Mouse (Mus musculus): ENCODE measurements at regions not wholly inside any gene's neighbourhood (a gene's known extent, or its start where the extent isn't known, plus 50 kb on each side); places are given as distances from the start of the nearest gene placed in this dataset.

DNA sequence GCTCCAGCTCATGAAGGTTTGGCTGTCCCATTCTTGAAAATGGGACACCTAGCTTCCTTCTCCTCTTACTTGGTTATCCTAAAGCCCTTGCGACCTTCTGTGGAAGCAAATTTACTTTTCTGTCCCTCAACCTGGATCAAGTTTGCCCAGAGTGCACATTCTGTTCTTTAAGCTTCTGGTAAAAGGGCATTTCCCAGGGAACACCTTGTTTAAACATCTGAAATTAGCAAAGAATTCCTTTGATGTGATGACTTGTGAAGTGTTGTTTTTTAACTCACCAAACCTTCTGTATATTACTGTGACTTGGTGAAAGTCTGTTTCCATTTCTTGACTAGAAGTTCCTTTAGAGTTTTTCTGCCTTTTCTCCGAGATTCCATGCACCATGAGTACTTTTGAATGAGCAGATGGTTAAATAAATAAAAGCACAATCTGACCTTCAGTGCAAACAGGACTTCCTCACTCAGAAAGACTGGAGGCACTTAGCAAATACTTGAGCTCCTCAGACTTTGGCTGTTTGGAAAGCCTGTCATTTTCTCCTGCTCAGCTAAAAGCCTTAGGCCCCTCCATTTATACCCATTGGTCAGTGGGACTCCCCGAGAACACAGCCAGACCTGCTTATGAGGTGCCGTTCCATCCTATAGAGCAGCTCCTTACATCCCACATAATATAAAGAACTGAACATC is 69.3 kb upstream of the Rprm start:
- H3K9me3 ChIP-seq (replicated peaks), result no peaks in the 10 kb centered on the region
- no peak for ATAC-seq (replicated peaks; ENCODE audit: low FRiP score)
- 83% methylated on average over 4 of the region's 4 CpGs for WGBS
- H3K4me3 ChIP-seq (replicated peaks), result no peak overlapping the region
- H3K4me2 ChIP-seq, result no peak overlapping the region
- no peaks in the 10 kb centered on the region for H3K36me3 ChIP-seq
- H3K4me1 ChIP-seq, result no peaks in the 10 kb centered on the region
- H3K27me3 ChIP-seq, result no peaks in the 10 kb centered on the region
- no peak overlapping the region for H3K9ac ChIP-seq
- H3K27ac ChIP-seq, result no peak overlapping the region

DNA sequence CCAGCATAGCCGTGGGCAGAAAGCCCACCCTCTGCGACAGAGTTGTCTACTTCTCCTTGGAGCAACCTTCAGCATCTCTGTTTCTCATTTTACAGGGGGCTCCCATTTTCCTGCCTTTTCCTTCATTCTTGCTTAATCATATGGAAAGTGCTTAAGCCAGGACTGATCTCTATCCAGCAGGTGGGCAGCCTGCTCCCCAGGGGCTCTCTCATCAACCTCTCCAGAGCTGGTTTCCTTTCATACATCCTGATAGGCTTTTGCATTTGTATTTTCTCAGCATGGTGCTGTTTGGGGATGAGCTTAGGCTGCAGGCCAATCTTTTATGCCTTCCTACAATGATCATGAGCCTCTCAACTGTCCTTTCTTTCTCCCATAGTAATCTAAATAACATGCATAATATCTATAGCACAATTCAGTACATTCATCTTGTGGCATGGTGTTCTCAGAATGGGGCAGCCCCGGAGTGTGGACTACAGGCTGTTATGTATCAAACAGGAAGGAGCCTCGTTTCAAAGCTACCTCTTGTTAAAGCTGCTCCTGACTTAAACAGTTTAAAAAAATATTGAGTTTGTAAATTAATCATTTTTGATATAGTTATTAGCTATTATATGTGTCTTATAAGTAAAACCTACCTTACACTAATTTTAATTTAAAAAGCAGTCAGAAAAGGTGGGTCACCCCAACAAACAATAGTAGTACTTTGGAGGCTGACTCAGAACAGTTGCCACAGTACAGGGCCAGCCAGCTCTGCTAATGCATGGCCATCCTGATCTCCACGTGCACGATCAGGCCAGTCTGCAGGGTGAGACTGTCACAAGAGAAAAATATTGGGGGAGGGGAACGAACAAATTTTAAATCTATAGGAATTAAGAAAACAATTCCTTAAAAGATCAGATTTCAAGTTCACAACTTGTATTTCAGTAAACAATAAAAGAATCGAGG is 73.6 kb upstream of the Rprm start:
- no peaks in the 10 kb centered on the region for H3K36me3 ChIP-seq
- no peak overlapping the region for H3K9ac ChIP-seq
- no peak overlapping the region for H3K27ac ChIP-seq
- H3K4me3 ChIP-seq (replicated peaks), result no peak overlapping the region
- no peaks in the 10 kb centered on the region for H3K27me3 ChIP-seq
- ATAC-seq (replicated peaks; ENCODE audit: low FRiP score), result no peak
- no peaks in the 10 kb centered on the region for H3K4me1 ChIP-seq
- H3K9me3 ChIP-seq (replicated peaks), result no peaks in the 10 kb centered on the region
- H3K4me2 ChIP-seq, result no peak overlapping the region
- WGBS, result 52% methylated on average over 8 of the region's 8 CpGs

DNA sequence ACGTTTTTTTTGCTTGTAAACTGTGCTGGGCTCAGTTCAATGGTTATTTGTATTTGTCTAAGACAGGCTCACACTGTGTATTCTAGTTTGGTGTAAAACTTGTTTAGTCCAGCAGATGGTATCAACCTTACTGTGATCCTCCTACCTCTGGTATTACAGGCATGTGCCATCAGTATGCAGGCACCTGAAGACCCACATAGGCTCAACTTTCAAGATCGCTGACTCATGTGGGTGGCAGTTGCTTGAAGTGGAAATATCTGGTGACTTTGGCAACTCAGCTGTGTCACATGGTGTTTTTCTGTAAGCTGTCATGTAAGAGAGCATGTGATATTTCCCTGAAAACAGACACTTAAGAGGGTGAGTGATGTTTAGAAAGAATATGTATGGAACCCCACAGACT is 92.2 kb upstream of the Rprm start:
- no peaks in the 10 kb centered on the region for H3K36me3 ChIP-seq
- H3K4me2 ChIP-seq, result no peak overlapping the region
- 0 out of 2 replicates have a peak, but pooled peaks have one; percentile 64 for ATAC-seq (replicated peaks; ENCODE audit: low FRiP score)
- no peak overlapping the region for H3K4me3 ChIP-seq (replicated peaks)
- 72% methylated on average over 2 of the region's 2 CpGs for WGBS
- no peaks in the 10 kb centered on the region for H3K9me3 ChIP-seq (replicated peaks)
- no peaks in the 10 kb centered on the region for H3K27me3 ChIP-seq
- no peak overlapping the region for H3K27ac ChIP-seq
- H3K9ac ChIP-seq, result no peak overlapping the region
- no peaks in the 10 kb centered on the region for H3K4me1 ChIP-seq

DNA sequence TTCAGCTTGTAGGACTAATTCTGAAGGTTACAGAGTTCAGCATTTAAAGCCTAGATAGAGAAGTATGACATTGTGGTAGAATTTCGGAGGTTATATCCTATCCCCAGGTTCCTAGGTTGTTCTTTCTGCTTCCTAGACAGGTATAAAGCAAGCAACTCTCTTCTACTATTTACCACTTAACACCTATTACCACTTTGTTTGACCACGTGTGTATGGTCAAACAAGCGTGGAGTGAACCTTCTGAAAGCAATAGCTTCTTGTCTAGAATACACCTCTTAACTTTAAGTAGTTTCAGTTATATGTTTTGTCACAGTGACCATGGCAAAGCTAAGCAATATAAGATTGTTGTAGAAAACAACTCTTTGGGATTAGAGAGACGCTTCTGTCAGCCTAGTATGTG is 105.5 kb upstream of the Rprm start:
- H3K4me1 ChIP-seq, result no peaks in the 10 kb centered on the region
- H3K4me2 ChIP-seq, result no peak overlapping the region
- no peaks in the 10 kb centered on the region for H3K36me3 ChIP-seq
- H3K27ac ChIP-seq, result no peak overlapping the region
- 89% methylated on average over 4 of the region's 4 CpGs for WGBS
- H3K9me3 ChIP-seq (replicated peaks), result no peaks in the 10 kb centered on the region
- H3K9ac ChIP-seq, result no peak overlapping the region
- ATAC-seq (replicated peaks; ENCODE audit: low FRiP score), result no peak
- no peak overlapping the region for H3K4me3 ChIP-seq (replicated peaks)
- H3K27me3 ChIP-seq, result no peaks in the 10 kb centered on the region

DNA sequence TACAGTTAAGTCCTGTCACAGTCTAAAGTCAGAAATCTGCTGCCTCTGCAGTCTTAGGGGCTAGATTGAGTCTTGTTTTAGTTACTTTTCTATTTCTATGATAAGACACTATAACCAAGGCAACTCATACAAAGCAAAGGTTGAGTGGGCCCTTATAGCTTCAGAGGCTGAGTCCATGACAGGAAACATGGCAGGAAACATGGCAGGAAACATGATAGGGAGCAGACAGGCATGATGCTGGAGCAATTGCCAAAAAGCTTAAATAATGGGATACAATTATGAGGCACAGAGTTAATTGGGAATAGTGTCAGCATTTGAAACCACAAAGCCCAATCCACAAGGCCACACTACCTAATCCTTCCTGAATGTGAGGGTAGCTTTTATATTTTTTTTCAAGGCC is 113.0 kb upstream of the Rprm start:
- H3K4me2 ChIP-seq, result no peak overlapping the region
- H3K9ac ChIP-seq, result no peak overlapping the region
- H3K4me3 ChIP-seq (replicated peaks), result no peak overlapping the region
- no peaks in the 10 kb centered on the region for H3K27me3 ChIP-seq
- no peak for ATAC-seq (replicated peaks; ENCODE audit: low FRiP score)
- no peak overlapping the region for H3K27ac ChIP-seq
- H3K4me1 ChIP-seq, result no peaks in the 10 kb centered on the region
- no peaks in the 10 kb centered on the region for H3K9me3 ChIP-seq (replicated peaks)
- no peaks in the 10 kb centered on the region for H3K36me3 ChIP-seq

DNA sequence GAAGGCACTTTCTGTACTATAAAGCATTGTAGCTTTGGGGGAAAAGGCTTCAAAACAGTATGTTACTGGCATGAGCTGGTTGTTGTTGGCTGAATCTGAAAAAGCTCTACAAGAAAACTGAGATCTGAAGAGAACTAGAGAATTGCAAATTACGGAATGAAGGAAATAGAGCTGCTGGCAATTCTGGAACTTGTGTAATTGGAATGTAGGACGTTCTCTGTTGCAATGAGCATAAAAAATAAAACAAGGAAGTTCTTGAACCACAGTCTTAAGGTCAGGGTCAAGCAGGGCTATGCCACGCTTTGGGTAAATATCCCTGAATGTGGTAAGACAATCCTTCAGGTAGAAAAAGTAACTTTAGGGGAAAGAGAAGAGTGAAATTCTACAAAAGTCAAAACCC is 130.2 kb upstream of the Rprm start:
- H3K9me3 ChIP-seq (replicated peaks), result no peaks in the 10 kb centered on the region
- WGBS, result 73% methylated on average over 3 of the region's 3 CpGs

DNA sequence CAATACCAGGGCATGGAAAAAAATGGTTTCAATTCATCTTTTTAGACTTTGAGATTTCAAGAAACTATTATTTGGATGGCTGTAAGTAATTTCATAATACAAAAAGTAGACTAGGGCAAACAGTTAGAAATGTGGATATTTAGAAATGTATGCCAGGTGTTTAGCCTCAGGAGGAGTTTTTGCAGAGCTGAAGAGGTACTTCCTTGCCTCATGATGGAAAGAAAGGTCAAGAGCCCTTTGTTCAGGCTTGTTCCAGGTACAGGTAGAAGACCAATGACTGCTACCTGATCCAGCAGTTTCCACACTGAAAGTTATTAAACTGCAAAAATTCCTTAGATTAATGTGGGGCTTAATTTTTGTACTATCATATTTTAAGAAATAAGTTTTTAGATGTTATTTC is 143.3 kb upstream of the Rprm start:
- no peaks in the 10 kb centered on the region for H3K36me3 ChIP-seq
- H3K27ac ChIP-seq, result no peak overlapping the region
- H3K4me1 ChIP-seq, result no peaks in the 10 kb centered on the region
- no peak for ATAC-seq (replicated peaks; ENCODE audit: low FRiP score)
- H3K9me3 ChIP-seq (replicated peaks), result no peaks in the 10 kb centered on the region
- H3K9ac ChIP-seq, result no peak overlapping the region
- H3K4me2 ChIP-seq, result no peak overlapping the region
- no peak overlapping the region for H3K4me3 ChIP-seq (replicated peaks)
- H3K27me3 ChIP-seq, result no peaks in the 10 kb centered on the region

More for the DNA sequence above, 130.2 kb upstream of the Rprm start:
- no peak overlapping the region for H3K27ac ChIP-seq
- no peaks in the 10 kb centered on the region for H3K36me3 ChIP-seq
- H3K9ac ChIP-seq, result no peak overlapping the region
- ATAC-seq (replicated peaks; ENCODE audit: low FRiP score), result no peak
- no peak overlapping the region for H3K4me2 ChIP-seq
- no peaks in the 10 kb centered on the region for H3K4me1 ChIP-seq
- H3K4me3 ChIP-seq (replicated peaks), result no peak overlapping the region
- H3K27me3 ChIP-seq, result no peaks in the 10 kb centered on the region

DNA sequence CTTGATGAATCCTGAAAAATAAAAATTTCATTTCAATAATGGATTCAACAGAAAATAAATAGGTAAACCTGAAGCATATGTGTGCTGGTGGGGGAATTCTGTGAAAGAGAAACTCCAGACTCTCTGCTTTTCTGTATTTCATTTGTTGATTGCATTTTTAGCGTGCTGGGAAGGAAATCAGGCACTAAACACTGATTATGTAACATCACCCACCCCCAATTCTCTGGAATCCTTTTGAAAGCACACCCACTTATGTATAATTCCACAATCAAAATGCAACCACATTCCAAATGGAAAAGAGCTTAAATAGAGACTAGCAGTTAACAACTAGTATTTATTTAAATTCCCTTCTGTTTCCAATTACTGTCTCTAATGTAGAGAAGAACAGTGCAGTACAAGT is 143.7 kb upstream of the Rprm start:
- no peak for ATAC-seq (replicated peaks; ENCODE audit: low FRiP score)
- H3K9me3 ChIP-seq (replicated peaks), result no peaks in the 10 kb centered on the region
- no peak overlapping the region for H3K27ac ChIP-seq
- 68% methylated on average over 1 of the region's 1 CpGs for whole genome bisulfite sequencing
- H3K9ac ChIP-seq, result no peak overlapping the region
- H3K4me2 ChIP-seq, result no peak overlapping the region
- H3K27me3 ChIP-seq, result no peaks in the 10 kb centered on the region
- no peak overlapping the region for H3K4me3 ChIP-seq (replicated peaks)
- H3K4me1 ChIP-seq, result no peaks in the 10 kb centered on the region
- H3K36me3 ChIP-seq, result no peaks in the 10 kb centered on the region

DNA sequence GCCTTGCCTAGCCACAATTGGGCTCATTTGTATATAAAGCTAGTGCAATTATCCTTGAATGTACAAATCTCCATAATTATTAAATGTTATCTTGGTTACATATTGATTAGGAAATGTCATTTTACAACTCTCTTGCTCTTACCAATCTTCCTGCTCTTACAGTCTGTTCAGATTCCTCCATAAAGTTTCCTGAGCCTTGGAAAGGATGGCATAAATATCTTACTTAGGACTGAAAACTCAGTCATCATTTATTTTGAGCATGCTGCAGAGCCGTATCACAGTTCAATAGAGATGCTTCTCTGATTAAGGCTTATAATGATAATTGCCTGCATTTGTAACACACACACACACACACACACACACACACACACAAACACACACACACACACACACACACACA is 151.4 kb upstream of the Rprm start:
- Histone ChIP-seq H3K4me3 (replicated peaks) (no peak overlapping the region), H3K4me1 (no peaks in the 10 kb centered on the region), H3K9ac (no peak overlapping the region), H3K4me2 (no peak overlapping the region), H3K9me3 (replicated peaks) (no peaks in the 10 kb centered on the region), H3K36me3 (no peaks in the 10 kb centered on the region), H3K27me3 (no peaks in the 10 kb centered on the region), H3K27ac (no peak overlapping the region)
- ATAC-seq (replicated peaks; ENCODE audit: low FRiP score), result no peak
- 76% methylated on average over 1 of the region's 1 CpGs for WGBS

DNA sequence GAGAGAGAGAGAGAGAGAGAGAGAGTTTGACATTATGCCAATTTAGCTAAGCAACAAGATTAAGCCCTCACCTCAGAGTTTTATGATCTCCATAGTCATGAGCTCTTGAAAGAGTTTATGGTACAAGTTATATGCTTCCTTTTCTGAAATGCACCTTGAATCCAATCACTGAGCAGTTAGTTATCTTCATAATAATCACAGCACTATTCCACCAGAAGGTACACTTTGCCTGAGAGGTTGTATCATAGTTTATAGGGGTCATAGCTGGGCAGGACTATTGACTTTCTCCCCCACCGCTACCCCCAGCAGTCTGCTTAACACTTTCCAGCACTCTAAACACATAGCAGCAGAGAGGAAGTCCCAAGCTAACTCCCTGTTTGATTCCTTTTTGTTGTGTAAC is 151.8 kb upstream of the Rprm start:
- ATAC-seq (replicated peaks; ENCODE audit: low FRiP score), result no peak
- 36% methylated on average over 1 of the region's 1 CpGs for WGBS
- no peaks in the 10 kb centered on the region for H3K27me3 ChIP-seq

DNA sequence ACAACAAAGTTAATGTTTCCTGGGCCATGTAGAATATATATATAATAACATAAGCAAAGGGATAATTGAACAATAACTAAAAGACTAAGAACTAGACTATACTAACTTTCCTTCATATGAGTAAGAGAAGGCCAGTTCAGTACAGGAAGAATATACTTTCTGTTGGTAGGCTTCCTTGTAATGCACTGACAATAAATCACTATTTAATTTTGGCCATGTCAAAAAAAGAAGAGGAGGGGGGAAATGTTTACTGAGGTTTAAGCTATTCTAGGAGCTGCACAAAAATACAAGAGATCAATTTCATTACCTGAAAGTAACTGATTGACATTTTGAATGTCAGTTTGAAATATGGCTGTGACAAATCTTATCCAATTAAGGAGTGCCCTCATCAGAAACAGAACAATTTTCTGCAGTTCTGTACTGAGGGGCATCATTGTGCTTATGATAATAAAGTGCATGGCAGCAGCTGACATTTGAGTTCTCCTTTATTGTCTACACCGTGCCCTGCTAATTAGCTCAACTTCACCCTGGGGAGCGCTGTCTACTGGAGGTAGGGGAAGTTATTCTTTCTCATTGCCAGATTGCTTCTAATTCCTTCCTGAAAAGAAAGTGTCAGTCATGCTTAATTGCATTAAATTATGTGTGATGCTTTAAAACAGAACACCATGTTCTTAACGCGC is 171.2 kb upstream of the Galnt13 start:
- Histone ChIP-seq H3K4me1 (no peaks in the 10 kb centered on the region), H3K27me3 (no peaks in the 10 kb centered on the region), H3K27ac (no peak overlapping the region), H3K4me2 (no peak overlapping the region), H3K36me3 (no peaks in the 10 kb centered on the region), H3K9ac (no peak overlapping the region), H3K9me3 (replicated peaks) (no peaks in the 10 kb centered on the region), H3K4me3 (replicated peaks) (no peak overlapping the region)
- WGBS, result 71% methylated on average over 4 of the region's 4 CpGs
- no peak for ATAC-seq (replicated peaks; ENCODE audit: low FRiP score)

More for the DNA sequence above, 151.8 kb upstream of the Rprm start:
- no peaks in the 10 kb centered on the region for H3K4me1 ChIP-seq
- H3K9me3 ChIP-seq (replicated peaks), result no peaks in the 10 kb centered on the region
- no peak overlapping the region for H3K9ac ChIP-seq
- no peaks in the 10 kb centered on the region for H3K36me3 ChIP-seq
- no peak overlapping the region for H3K27ac ChIP-seq
- H3K4me2 ChIP-seq, result no peak overlapping the region
- no peak overlapping the region for H3K4me3 ChIP-seq (replicated peaks)

DNA sequence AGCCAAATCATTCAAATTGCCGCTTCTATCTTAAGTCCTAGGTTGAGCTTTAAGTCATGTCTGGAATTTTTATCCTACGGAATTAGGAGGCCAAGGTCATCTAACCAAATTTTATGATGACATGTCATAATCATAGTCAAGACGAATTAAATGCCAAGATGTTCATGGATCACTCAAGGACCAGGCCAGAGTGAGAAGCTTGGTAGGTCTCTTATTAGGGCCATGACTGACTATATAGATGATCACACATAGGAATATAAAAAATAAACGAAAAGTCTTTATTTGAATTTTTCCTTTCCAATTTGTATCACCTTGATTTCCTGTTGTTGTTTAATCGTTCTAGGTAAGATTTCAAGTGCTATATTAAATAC is 170.7 kb upstream of the Galnt13 start:
- H3K27ac ChIP-seq, result no peak overlapping the region
- no peaks in the 10 kb centered on the region for H3K27me3 ChIP-seq
- no peak for ATAC-seq (replicated peaks; ENCODE audit: low FRiP score)
- no peaks in the 10 kb centered on the region for H3K9me3 ChIP-seq (replicated peaks)
- H3K4me3 ChIP-seq (replicated peaks), result no peak overlapping the region
- no peak overlapping the region for H3K9ac ChIP-seq
- H3K4me2 ChIP-seq, result no peak overlapping the region
- no peaks in the 10 kb centered on the region for H3K4me1 ChIP-seq
- WGBS, result 83% methylated on average over 5 of the region's 5 CpGs
- H3K36me3 ChIP-seq, result no peaks in the 10 kb centered on the region
